Mouse (Mus musculus) small intestine, adult 2 months (tissue): ENCODE data around the gene Crnkl1. TPM values are rescaled to one million over a fixed set of nuclear protein-coding genes. Genes with fewer than 3 reads are reported as not detected.
A peak's percentile ranks its signal among the peaks of the same experiment; 100 is the strongest.

Experiments used
- H3K27ac ChIP-seq: fragments of 200-500 bp; 2 replicates; pipeline ENCODE4 v1.5.1; 2012; ENCODE audit warnings: low read depth, low read length, control low read depth, inconsistent platforms; ENCODE audit not compliant: insufficient read depth
- H3K27me3 ChIP-seq: fragments of 200-500 bp; 2 replicates; pipeline ENCODE4 v1.6.1; 2012; ENCODE audit warnings: mild to moderate bottlenecking, moderate library complexity, low read length, inconsistent platforms; ENCODE audit not compliant: control insufficient read depth, insufficient read depth
- H3K36me3 ChIP-seq: fragments of 200-500 bp; 2 replicates; pipeline ENCODE4 v1.6.1; 2012; ENCODE audit warnings: mild to moderate bottlenecking, low read length, control low read depth, inconsistent platforms; ENCODE audit not compliant: control insufficient read depth, insufficient read depth
- H3K4me1 ChIP-seq: fragments of 200-500 bp; 2 replicates; pipeline ENCODE4 v1.6.1; 2012; ENCODE audit warnings: low read length, inconsistent platforms, mixed read lengths; ENCODE audit not compliant: control insufficient read depth, insufficient read depth, insufficient read length
- H3K4me3 ChIP-seq: fragments of 200-500 bp; 2 replicates; pipeline ENCODE4 v1.5.1; 2012; ENCODE audit warnings: low read depth, mild to moderate bottlenecking, control low read depth, inconsistent platforms, low read length, moderate library complexity
- CTCF ChIP-seq: fragments of 200-500 bp; IDR thresholded peaks from 2 replicates; pipeline ENCODE4 v1.5.1; 2012; ENCODE audit warnings: low read depth, mild to moderate bottlenecking, control low read depth, inconsistent platforms, low read length, moderate library complexity, mixed read lengths; ENCODE audit not compliant: insufficient replicate concordance, insufficient read length; ENCODE audit errors: extremely low read depth
- POLR2A ChIP-seq: fragments of 200-500 bp; IDR thresholded peaks from 2 replicates; pipeline ENCODE4 v1.6.1; 2012; ENCODE audit warnings: low read depth, mild to moderate bottlenecking, control low read depth, inconsistent platforms, low read length, moderate library complexity
- WGBS: fragments of 180-500 bp; shearing (Covaris S2); methylation state at CpG from one replicate; pipeline ENCODE4 v1.1.7; 2018; 5-methylcytosine and 5-hydroxymethylcytosine counted together
- polyA plus RNA-seq: library from polyadenylated mRNA; depleted of rRNA; stranded (reverse); fragments of >200 nt; gene quantifications from 2 replicates; pipeline ENCODE4 v1.2.3, GENCODE M21; 2012

Gene Crnkl1
- polyA plus RNA-seq, 1 experiment = 5.2 TPM

- WGBS = 63% methylated on average over 17 of the region's 17 CpGs
- H3K36me3 ChIP-seq = peaks cover 63% of the 10 kb centered on the region
- TF ChIP-seq CTCF = no peak
- no peak for TF ChIP-seq POLR2A
These were observed 50.5 kb downstream of the Crnkl1 start for GRCm38 (mm10) chr2:145884036-145884912.

GRCm38 (mm10) chr2:145882398-145882797 is 52.4 kb downstream of the Crnkl1 start:
- H3K27me3 ChIP-seq = no peaks in the 10 kb centered on the region
- H3K36me3 ChIP-seq = peaks cover 75% of the 10 kb centered on the region
- no peak overlapping the region for H3K4me3 ChIP-seq
- H3K27ac ChIP-seq = no peak overlapping the region
- 3% methylated on average over 2 of the region's 2 CpGs for WGBS
- no peak for TF ChIP-seq CTCF
- no peak for TF ChIP-seq POLR2A
- peaks cover 2% of the 10 kb centered on the region for H3K4me1 ChIP-seq

More at GRCm38 (mm10) chr2:145884036-145884912, 50.5 kb downstream of the Crnkl1 start:
- H3K27me3 ChIP-seq = no peaks in the 10 kb centered on the region
- peaks cover 2% of the 10 kb centered on the region for H3K4me1 ChIP-seq
- no peak overlapping the region for H3K4me3 ChIP-seq
- H3K27ac ChIP-seq = peak overlapping the region; percentile 75

GRCm38 (mm10) chr2:145881932-145882331 is 52.9 kb downstream of the Crnkl1 start:
- 72% methylated on average over 5 of the region's 5 CpGs for WGBS

GRCm38 (mm10) chr2:145880887-145881747 is 53.7 kb downstream of the Crnkl1 start:
- Histone ChIP-seq H3K4me3 (no peak overlapping the region), H3K27ac (peak overlapping the region; percentile 31), H3K4me1 (peaks cover 2% of the 10 kb centered on the region), H3K27me3 (no peaks in the 10 kb centered on the region), H3K36me3 (peaks cover 78% of the 10 kb centered on the region)
- WGBS = 69% methylated on average over 11 of the region's 11 CpGs
- TF ChIP-seq CTCF (no peak), POLR2A (no peak)

More at GRCm38 (mm10) chr2:145881932-145882331, 52.9 kb downstream of the Crnkl1 start:
- H3K36me3 ChIP-seq = peaks cover 76% of the 10 kb centered on the region
- TF ChIP-seq POLR2A (no peak), CTCF (no peak)
- H3K4me1 ChIP-seq = peaks cover 2% of the 10 kb centered on the region
- no peaks in the 10 kb centered on the region for H3K27me3 ChIP-seq
- no peak overlapping the region for H3K4me3 ChIP-seq
- H3K27ac ChIP-seq = no peak overlapping the region

- peaks cover 52% of the 10 kb centered on the region for H3K36me3 ChIP-seq
- H3K4me1 ChIP-seq = peaks cover 7% of the 10 kb centered on the region; the same call in 1 of the 2 replicates
- 92% methylated on average over 3 of the region's 3 CpGs for WGBS
- H3K4me3 ChIP-seq = no peak overlapping the region
- H3K27ac ChIP-seq = no peak overlapping the region
- TF ChIP-seq CTCF (no peak), POLR2A (no peak)
- H3K27me3 ChIP-seq = no peaks in the 10 kb centered on the region
These were observed 57.6 kb downstream of the Crnkl1 start for GRCm38 (mm10) chr2:145877191-145877590.

GRCm38 (mm10) chr2:145874879-145875482 is 59.8 kb downstream of the Crnkl1 start:
- H3K27me3 ChIP-seq = no peaks in the 10 kb centered on the region
- no peak for TF ChIP-seq CTCF
- no peak for TF ChIP-seq POLR2A
- 39% methylated on average over 3 of the region's 3 CpGs for WGBS
- no peak overlapping the region for H3K27ac ChIP-seq
- H3K4me1 ChIP-seq = peaks cover 10% of the 10 kb centered on the region; the same call in 1 of the 2 replicates
- no peak overlapping the region for H3K4me3 ChIP-seq
- peaks cover 37% of the 10 kb centered on the region for H3K36me3 ChIP-seq

GRCm38 (mm10) chr2:145873953-145874352 is 60.9 kb downstream of the Crnkl1 start:
- peaks cover 36% of the 10 kb centered on the region for H3K36me3 ChIP-seq
- TF ChIP-seq CTCF (no peak), POLR2A (no peak)
- 62% methylated on average over 1 of the region's 1 CpGs for WGBS
- no peak overlapping the region for H3K4me3 ChIP-seq
- no peak overlapping the region for H3K27ac ChIP-seq
- no peaks in the 10 kb centered on the region for H3K27me3 ChIP-seq
- peaks cover 10% of the 10 kb centered on the region; the same call in 1 of the 2 replicates for H3K4me1 ChIP-seq
